Mouse (Mus musculus) limb, embryonic 14.5 days (tissue): Measurements from ENCODE around the gene Prep. TPM values are rescaled to one million over a fixed set of nuclear protein-coding genes. Genes with fewer than 3 reads are reported as not detected.

Source experiments
- ATAC-seq: fragments of 200-750 bp; cut with Nextera tagmentation; 2 replicates; pipeline ENCODE4 v1.8.0; 2017; ENCODE audit warnings: low read depth, moderate number of reproducible peaks, moderate TSS enrichment; ENCODE audit not compliant: low FRiP score
- DNase-seq: peaks from one replicate; pipeline ENCODE4 v3.0.0-alpha.2; 2015; ENCODE audit warnings: low spot score
- H3K27ac ChIP-seq: fragments of 300-500 bp; sonication (generic); replicated peaks from 2 replicates; pipeline ENCODE4 v1.5.1; 2014; ENCODE audit warnings: low read depth, mild to moderate bottlenecking, low read length, moderate library complexity, mixed read lengths
- H3K27me3 ChIP-seq: fragments of 300-500 bp; sonication (generic); 2 replicates; pipeline ENCODE4 v1.6.1; 2014; ENCODE audit warnings: low read length, mixed read lengths; ENCODE audit not compliant: control insufficient read depth, insufficient read depth
- H3K36me3 ChIP-seq: fragments of 300-500 bp; sonication (generic); 2 replicates; pipeline ENCODE4 v1.6.1; 2014; ENCODE audit warnings: mild to moderate bottlenecking, low read length, moderate library complexity, mixed read lengths; ENCODE audit not compliant: control insufficient read depth, insufficient read depth
- H3K4me1 ChIP-seq: fragments of 300-500 bp; sonication (generic); 2 replicates; pipeline ENCODE4 v1.6.1; 2014; ENCODE audit warnings: antibody characterized with exemption, low read length, mixed read lengths; ENCODE audit not compliant: control insufficient read depth, insufficient read depth
- H3K4me2 ChIP-seq: fragments of 300-500 bp; sonication (generic); replicated peaks from 2 replicates; pipeline ENCODE4 v1.6.1; 2014; ENCODE audit warnings: low read depth, mild to moderate bottlenecking, low read length, moderate library complexity; ENCODE audit not compliant: severe bottlenecking
- H3K4me3 ChIP-seq: fragments of 300-500 bp; sonication (generic); replicated peaks from 2 replicates; pipeline ENCODE4 v1.5.1; 2014; ENCODE audit warnings: low read length
- H3K9ac ChIP-seq: fragments of 300-500 bp; sonication (generic); 2 replicates; pipeline ENCODE4 v1.6.1; 2014; ENCODE audit warnings: mild to moderate bottlenecking, low read depth, low read length, moderate library complexity; ENCODE audit not compliant: severe bottlenecking
- H3K9me3 ChIP-seq: fragments of 300-500 bp; sonication (generic); 2 replicates; pipeline ENCODE4 v1.6.1; 2016; ENCODE audit warnings: low read length; ENCODE audit not compliant: control insufficient read depth
- POLR2A ChIP-seq: fragments of 200-500 bp; IDR thresholded peaks from 2 replicates; pipeline ENCODE4 v1.8.0; 2012; ENCODE audit warnings: inconsistent platforms, mild to moderate bottlenecking, moderate library complexity, borderline replicate concordance; ENCODE audit not compliant: insufficient read depth, insufficient read length; ENCODE audit errors: extremely low read depth
- WGBS: fragments of 180-500 bp; shearing (Covaris S2); extraction: QIAGEN DNeasy Blood & Tissue Kit; methylation state at CpG from one replicate; pipeline ENCODE4 v1.1.7; 2014; 5-methylcytosine and 5-hydroxymethylcytosine counted together
- polyA plus RNA-seq, 2 experiments: library from polyadenylated mRNA; depleted of rRNA in 1 of 2; stranded (reverse) in 1 of 2; unstranded in 1 of 2; fragments of >200 nt; fragmentation: Nextera tagmentation in 1 of 2; extraction: Ambion mirVana in 1 of 2; gene quantifications; 2 replicates each; pipeline versions ENCODE4 v1.2.1 to v1.2.3; 2012 to 2014

Gene Prep
- polyA plus RNA-seq, 2 experiments = 15.1 to 18.8 TPM

DNA sequence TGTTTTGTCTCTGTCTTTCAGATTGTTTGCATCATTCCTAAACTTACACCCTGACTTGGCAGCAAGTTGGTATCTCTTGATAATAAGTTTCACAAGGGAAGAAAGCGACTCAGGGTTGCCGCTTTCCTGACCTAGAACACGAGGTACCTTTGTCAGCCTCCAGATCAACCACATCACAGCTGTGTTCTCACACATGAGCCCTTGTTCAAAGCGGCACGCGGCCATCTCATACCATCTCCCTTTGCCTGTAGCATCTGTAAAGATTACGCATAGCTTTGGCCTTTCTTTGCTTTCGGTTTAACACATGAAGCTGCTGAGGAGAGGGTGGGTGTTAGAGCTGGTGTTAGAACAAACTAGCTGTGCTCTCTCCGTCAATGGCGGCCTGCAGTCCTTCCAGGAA is 46.7 kb upstream of the Prep start:
- ATAC-seq (no peak), DNase-seq (no peak)
- TF ChIP-seq POLR2A = no peak
- 91% methylated on average over 10 of the region's 10 CpGs for WGBS
- H3K4me1 ChIP-seq = no peaks in the 10 kb centered on the region
- H3K9me3 ChIP-seq = no peaks in the 10 kb centered on the region
- no peaks in the 10 kb centered on the region for H3K36me3 ChIP-seq
- no peaks in the 10 kb centered on the region for H3K27me3 ChIP-seq
- no peak overlapping the region for H3K9ac ChIP-seq
- H3K4me3 ChIP-seq = no peak overlapping the region
- H3K4me2 ChIP-seq = no peak overlapping the region
- H3K27ac ChIP-seq = no peak overlapping the region

DNA sequence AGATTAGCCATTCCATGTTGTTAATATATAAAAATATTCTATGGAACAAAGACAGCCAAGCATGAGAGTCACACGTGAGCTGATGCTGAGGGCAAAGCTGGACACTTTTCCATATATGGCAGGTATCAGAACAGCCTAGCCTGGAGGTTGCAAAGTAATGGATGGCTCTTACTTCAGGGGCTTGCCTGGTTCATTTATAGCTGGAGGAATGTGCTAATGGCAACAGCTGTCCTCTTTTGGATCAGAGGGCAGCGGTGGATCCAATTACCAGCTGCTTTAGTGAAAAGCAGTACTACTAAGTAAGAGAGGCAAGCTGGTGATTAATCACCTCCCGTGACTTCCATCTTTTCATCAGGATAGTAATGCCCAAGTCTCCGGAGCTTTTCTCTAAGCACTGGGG is 41.8 kb upstream of the Prep start:
- no peaks in the 10 kb centered on the region for H3K27me3 ChIP-seq
- H3K4me3 ChIP-seq = no peak overlapping the region
- H3K4me2 ChIP-seq = no peak overlapping the region
- no peak overlapping the region for H3K9ac ChIP-seq
- WGBS = 9% methylated on average over 4 of the region's 4 CpGs
- H3K9me3 ChIP-seq = no peaks in the 10 kb centered on the region
- no peak overlapping the region for H3K27ac ChIP-seq
- no peaks in the 10 kb centered on the region for H3K36me3 ChIP-seq
- DNase-seq (no peak), ATAC-seq (0 out of 2 replicates have a peak, but pooled peaks have one; percentile 37)
- H3K4me1 ChIP-seq = no peaks in the 10 kb centered on the region
- TF ChIP-seq POLR2A = no peak

DNA sequence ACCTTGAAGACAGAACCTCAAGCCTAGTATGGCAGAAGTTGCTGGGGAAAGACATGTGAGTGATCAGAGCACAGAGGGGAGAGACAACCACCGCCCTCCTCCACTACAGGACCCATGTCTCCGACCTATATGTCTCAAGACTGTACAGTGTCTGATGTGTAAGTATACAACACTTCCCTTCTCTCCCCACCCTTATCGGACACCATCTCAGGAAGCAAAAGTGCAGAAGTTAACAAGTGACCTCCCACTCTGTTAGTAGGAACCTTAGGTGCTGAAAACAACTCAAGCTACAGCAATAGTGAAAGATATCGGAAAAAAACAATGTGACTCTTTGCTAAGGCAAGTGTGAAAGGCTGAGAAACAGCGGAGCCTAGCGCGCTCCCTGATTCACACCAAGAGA is 40.1 kb upstream of the Prep start:
- no peak overlapping the region for H3K4me2 ChIP-seq
- no peaks in the 10 kb centered on the region for H3K27me3 ChIP-seq
- no peaks in the 10 kb centered on the region for H3K9me3 ChIP-seq
- H3K27ac ChIP-seq = no peak overlapping the region
- H3K9ac ChIP-seq = no peak overlapping the region
- H3K36me3 ChIP-seq = no peaks in the 10 kb centered on the region
- H3K4me1 ChIP-seq = no peaks in the 10 kb centered on the region
- TF ChIP-seq POLR2A = no peak
- WGBS = 93% methylated on average over 7 of the region's 7 CpGs
- DNase-seq (no peak), ATAC-seq (no peak)
- H3K4me3 ChIP-seq = no peak overlapping the region

DNA sequence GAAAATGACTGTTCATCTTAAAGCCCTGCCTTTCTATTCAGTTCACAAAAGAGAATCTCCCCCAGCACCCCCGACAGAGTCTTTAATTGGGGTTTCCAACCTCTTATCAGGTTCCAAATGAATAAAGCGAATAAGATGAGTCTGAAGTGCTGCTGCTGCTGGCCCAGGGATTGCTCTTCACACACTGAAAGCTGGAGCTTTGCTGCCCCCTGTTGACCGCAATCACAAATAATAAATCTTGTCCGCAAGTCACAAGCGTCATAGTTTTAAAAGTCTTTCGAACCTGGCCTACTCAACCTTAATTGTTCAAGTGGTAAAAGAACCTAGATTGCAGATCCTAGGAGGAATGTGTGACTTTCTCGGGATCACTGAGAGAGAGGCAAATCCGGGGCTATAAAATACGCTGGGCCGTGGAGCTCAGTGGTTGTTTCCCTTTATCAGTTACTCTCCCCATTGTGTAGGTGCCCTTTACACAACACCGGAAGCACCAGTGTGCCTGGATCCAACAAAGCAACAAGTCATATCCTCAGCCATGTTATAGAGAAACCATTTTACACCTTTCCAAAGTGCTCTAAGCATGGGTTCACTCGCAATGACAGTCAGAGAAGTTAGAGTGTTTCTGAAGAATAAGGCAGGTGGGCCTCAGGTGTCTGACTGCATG is 21.6 kb upstream of the Prep start:
- Histone ChIP-seq H3K27ac (no peak overlapping the region), H3K27me3 (no peaks in the 10 kb centered on the region), H3K4me1 (no peaks in the 10 kb centered on the region; the same call in 1 of the 2 replicates), H3K36me3 (no peaks in the 10 kb centered on the region), H3K4me2 (peak overlapping the region; percentile 13), H3K4me3 (no peak overlapping the region), H3K9me3 (no peaks in the 10 kb centered on the region), H3K9ac (no peak overlapping the region)
- ATAC-seq = no peak; the same call in 1 of the 2 replicates
- WGBS = 22% methylated on average over 12 of the region's 12 CpGs
- DNase-seq = peak; percentile 73
- TF ChIP-seq POLR2A = no peak

DNA sequence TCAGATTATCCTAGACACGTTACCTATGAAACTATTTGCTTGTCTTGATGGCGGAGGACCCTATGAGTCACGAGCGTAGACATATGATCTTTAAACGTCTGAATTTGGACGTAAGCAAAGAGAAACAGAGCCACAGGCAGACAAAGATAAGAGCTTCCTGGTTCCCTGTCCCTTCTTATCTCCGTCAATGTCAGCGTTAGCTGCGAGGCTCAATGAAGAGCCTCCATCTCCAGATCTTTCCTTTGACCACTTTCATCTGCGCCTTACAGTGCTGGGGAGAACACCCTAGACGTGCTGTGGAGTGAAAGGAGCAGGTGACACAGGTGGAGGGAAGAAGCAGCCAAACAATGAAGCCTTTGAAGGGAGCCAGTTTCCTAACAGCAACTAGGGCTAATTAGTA is 18.8 kb upstream of the Prep start:
- WGBS = 66% methylated on average over 11 of the region's 11 CpGs
- TF ChIP-seq POLR2A = no peak
- H3K36me3 ChIP-seq = no peaks in the 10 kb centered on the region
- no peaks in the 10 kb centered on the region; the same call in 1 of the 2 replicates for H3K4me1 ChIP-seq
- no peaks in the 10 kb centered on the region for H3K9me3 ChIP-seq
- DNase-seq (no peak), ATAC-seq (no peak)
- no peak overlapping the region for H3K27ac ChIP-seq
- no peak overlapping the region for H3K4me2 ChIP-seq
- no peaks in the 10 kb centered on the region for H3K27me3 ChIP-seq
- H3K4me3 ChIP-seq = no peak overlapping the region
- H3K9ac ChIP-seq = no peak overlapping the region
